Mouse (Mus musculus) midbrain, embryonic 11.5 days (tissue): ENCODE results near the gene Tjap1. TPM values are rescaled to one million over a fixed set of nuclear protein-coding genes. Genes with fewer than 3 reads are reported as not detected.

Experiments used
- ATAC-seq: fragments of 200-750 bp; cut with Nextera tagmentation; 2 replicates; pipeline ENCODE4 v1.8.0; 2017; ENCODE audit warnings: moderate TSS enrichment, moderate library complexity; ENCODE audit not compliant: low FRiP score
- DNase-seq: peaks from one replicate; pipeline ENCODE4 v3.0.0; 2015; ENCODE audit warnings: low spot score; ENCODE audit errors: missing footprints
- H3K27ac ChIP-seq: fragments of 300-500 bp; sonication (generic); 2 replicates; pipeline ENCODE4 v1.5.1; 2014; ENCODE audit warnings: low read depth, low read length
- H3K27me3 ChIP-seq: fragments of 300-500 bp; sonication (generic); 2 replicates; pipeline ENCODE4 v1.6.1; 2014; ENCODE audit warnings: mild to moderate bottlenecking, low read length, moderate library complexity, mixed read lengths; ENCODE audit not compliant: control insufficient read depth, insufficient read depth
- H3K36me3 ChIP-seq: fragments of 300-500 bp; sonication (generic); 2 replicates; pipeline ENCODE4 v1.6.1; 2014; ENCODE audit warnings: mild to moderate bottlenecking, low read length, moderate library complexity, mixed read lengths; ENCODE audit not compliant: control insufficient read depth, insufficient read depth
- H3K4me1 ChIP-seq: fragments of 300-500 bp; sonication (generic); 2 replicates; pipeline ENCODE4 v1.6.1; 2014; ENCODE audit warnings: low read length; ENCODE audit not compliant: control insufficient read depth, insufficient read depth
- H3K4me2 ChIP-seq: fragments of 300-500 bp; sonication (generic); 2 replicates; pipeline ENCODE4 v1.6.1; 2014; ENCODE audit warnings: mild to moderate bottlenecking, moderate library complexity
- H3K4me3 ChIP-seq: fragments of 300-500 bp; sonication (generic); 2 replicates; pipeline ENCODE4 v1.5.1; 2014; ENCODE audit warnings: low read depth, low read length
- H3K9ac ChIP-seq: fragments of 300-500 bp; sonication (generic); 2 replicates; pipeline ENCODE4 v1.6.1; 2014; ENCODE audit warnings: low read length
- H3K9me3 ChIP-seq: fragments of 300-500 bp; sonication (generic); 2 replicates; pipeline ENCODE4 v1.6.1; 2016; ENCODE audit warnings: low read length; ENCODE audit not compliant: control insufficient read depth
- WGBS: fragments of 180-500 bp; shearing (Covaris S2); extraction: QIAGEN DNeasy Blood & Tissue Kit; methylation state at CpG from one replicate; pipeline ENCODE4 v1.1.7; 2014; 5-methylcytosine and 5-hydroxymethylcytosine counted together
- polyA plus RNA-seq: library from polyadenylated mRNA; unstranded; fragments of >200 nt; fragmentation: Nextera tagmentation; extraction: Ambion mirVana; gene quantifications from 2 replicates; pipeline ENCODE4 v1.2.1, GENCODE M21; 2014

Tjap1 gene
- polyA plus RNA-seq, 1 experiment from 2014 or later: 51.0 TPM

- H3K36me3 ChIP-seq: peaks cover 15% of the 10 kb centered on the region
- H3K27ac ChIP-seq: no peak overlapping the region
- 78% methylated on average over 6 of the region's 6 CpGs for WGBS
- no peak overlapping the region for H3K4me2 ChIP-seq
- no peak overlapping the region for H3K4me3 ChIP-seq
- ATAC-seq (no peak), DNase-seq (no peak)
- H3K27me3 ChIP-seq: no peaks in the 10 kb centered on the region
- no peak overlapping the region for H3K9ac ChIP-seq
- no peaks in the 10 kb centered on the region for H3K4me1 ChIP-seq
- H3K9me3 ChIP-seq: no peaks in the 10 kb centered on the region
Measured at GRCm38 (mm10) chr17:46274465-46274864, 8.4 kb downstream of the Tjap1 start.

- Histone ChIP-seq H3K36me3 (peaks cover 16% of the 10 kb centered on the region), H3K4me1 (no peaks in the 10 kb centered on the region), H3K4me2 (no peak overlapping the region), H3K27ac (no peak overlapping the region), H3K9me3 (no peaks in the 10 kb centered on the region), H3K4me3 (no peak overlapping the region), H3K27me3 (no peaks in the 10 kb centered on the region), H3K9ac (no peak overlapping the region)
- no peak for DNase-seq
- WGBS: 76% methylated on average over 1 of the region's 1 CpGs
- no peak for ATAC-seq
Measured at GRCm38 (mm10) chr17:46273803-46274236, 9.0 kb downstream of the Tjap1 start.

GRCm38 (mm10) chr17:46272675-46273074 is 10.2 kb downstream of the Tjap1 start:
- ATAC-seq (no peak), DNase-seq (no peak)

GRCm38 (mm10) chr17:46272058-46272457 is 10.8 kb downstream of the Tjap1 start:
- peaks cover 7% of the 10 kb centered on the region for H3K36me3 ChIP-seq
- 94% methylated on average over 2 of the region's 2 CpGs for WGBS
- no peak overlapping the region for H3K9ac ChIP-seq
- ATAC-seq (no peak), DNase-seq (no peak)
- H3K4me2 ChIP-seq: no peak overlapping the region
- H3K4me3 ChIP-seq: no peak overlapping the region
- H3K4me1 ChIP-seq: no peaks in the 10 kb centered on the region
- no peaks in the 10 kb centered on the region for H3K9me3 ChIP-seq
- H3K27ac ChIP-seq: no peak overlapping the region
- H3K27me3 ChIP-seq: no peaks in the 10 kb centered on the region

More at GRCm38 (mm10) chr17:46272675-46273074, 10.2 kb downstream of the Tjap1 start:
- Histone ChIP-seq H3K9me3 (no peaks in the 10 kb centered on the region), H3K27ac (no peak overlapping the region), H3K36me3 (peaks cover 12% of the 10 kb centered on the region), H3K4me3 (no peak overlapping the region), H3K4me2 (no peak overlapping the region), H3K4me1 (no peaks in the 10 kb centered on the region), H3K27me3 (no peaks in the 10 kb centered on the region), H3K9ac (no peak overlapping the region)
- 93% methylated on average over 5 of the region's 5 CpGs for WGBS

- 91% methylated on average over 19 of the region's 19 CpGs for WGBS
- Histone ChIP-seq H3K27me3 (no peaks in the 10 kb centered on the region), H3K4me3 (no peak overlapping the region), H3K36me3 (peaks cover 7% of the 10 kb centered on the region), H3K27ac (no peak overlapping the region), H3K9ac (no peak overlapping the region), H3K4me1 (no peaks in the 10 kb centered on the region), H3K9me3 (no peaks in the 10 kb centered on the region), H3K4me2 (no peak overlapping the region)
- no peak for DNase-seq
- no peak for ATAC-seq
Measured at GRCm38 (mm10) chr17:46269771-46270534, 12.9 kb downstream of the Tjap1 start.

- Histone ChIP-seq H3K4me2 (no peak overlapping the region), H3K4me1 (no peaks in the 10 kb centered on the region), H3K27me3 (no peaks in the 10 kb centered on the region), H3K4me3 (no peak overlapping the region), H3K9me3 (no peaks in the 10 kb centered on the region), H3K27ac (no peak overlapping the region), H3K36me3 (peaks cover 7% of the 10 kb centered on the region), H3K9ac (no peak overlapping the region)
- DNase-seq (no peak), ATAC-seq (no peak)
- WGBS: 88% methylated on average over 10 of the region's 10 CpGs
Measured at GRCm38 (mm10) chr17:46268026-46268720, 14.7 kb downstream of the Tjap1 start.

- H3K9me3 ChIP-seq: no peaks in the 10 kb centered on the region
- no peak for DNase-seq
- H3K27me3 ChIP-seq: no peaks in the 10 kb centered on the region
- H3K4me2 ChIP-seq: no peak overlapping the region
- no peak overlapping the region for H3K27ac ChIP-seq
- no peak for ATAC-seq
- H3K4me1 ChIP-seq: no peaks in the 10 kb centered on the region
- H3K36me3 ChIP-seq: peaks cover 10% of the 10 kb centered on the region
- H3K4me3 ChIP-seq: no peak overlapping the region
- H3K9ac ChIP-seq: no peak overlapping the region
- 80% methylated on average over 7 of the region's 7 CpGs for WGBS
Measured at GRCm38 (mm10) chr17:46267511-46267910, 15.3 kb downstream of the Tjap1 start.

GRCm38 (mm10) chr17:46266986-46267385 is 15.8 kb downstream of the Tjap1 start:
- Histone ChIP-seq H3K9me3 (no peaks in the 10 kb centered on the region), H3K4me3 (no peak overlapping the region), H3K27ac (no peak overlapping the region), H3K9ac (no peak overlapping the region), H3K36me3 (peaks cover 10% of the 10 kb centered on the region), H3K4me2 (no peak overlapping the region), H3K27me3 (no peaks in the 10 kb centered on the region), H3K4me1 (no peaks in the 10 kb centered on the region)
- WGBS: 76% methylated on average over 6 of the region's 6 CpGs
- ATAC-seq (no peak), DNase-seq (no peak)

GRCm38 (mm10) chr17:46265918-46266618 is 16.8 kb downstream of the Tjap1 start:
- Histone ChIP-seq H3K9ac (no peak overlapping the region), H3K36me3 (peaks cover 13% of the 10 kb centered on the region), H3K4me1 (no peaks in the 10 kb centered on the region), H3K4me3 (no peak overlapping the region), H3K9me3 (no peaks in the 10 kb centered on the region), H3K27me3 (no peaks in the 10 kb centered on the region), H3K4me2 (no peak overlapping the region), H3K27ac (no peak overlapping the region)
- DNase-seq: peak; percentile 99
- 27% methylated on average over 14 of the region's 14 CpGs for WGBS
- ATAC-seq: 0 out of 2 replicates have a peak, but pooled peaks have one; percentile 22
